Mouse (Mus musculus) kidney, postnatal 0 days (tissue): Measurements from ENCODE around the gene Slc20a1. TPM values are rescaled to one million over a fixed set of nuclear protein-coding genes. Genes with fewer than 3 reads are reported as not detected.
A peak's percentile ranks its signal among the peaks of the same experiment; 100 is the strongest.

ENCODE experiments used
- ATAC-seq: fragments of 200-750 bp; cut with Nextera tagmentation; replicated peaks from 2 replicates; pipeline ENCODE4 v1.8.0; 2017; ENCODE audit warnings: low read depth, moderate number of reproducible peaks, moderate TSS enrichment, moderate library complexity; ENCODE audit not compliant: low FRiP score
- DNase-seq: peaks from one replicate; pipeline ENCODE4 v3.0.0-alpha.2; 2016; ENCODE audit warnings: low spot score
- H3K27ac ChIP-seq: fragments of 300-500 bp; sonication (generic); 2 replicates; pipeline ENCODE4 v1.5.1; 2014; ENCODE audit warnings: mild to moderate bottlenecking
- H3K27me3 ChIP-seq: fragments of 300-500 bp; sonication (generic); 2 replicates; pipeline ENCODE4 v1.6.1; 2014; ENCODE audit warnings: low read length, mixed read lengths; ENCODE audit not compliant: insufficient read depth
- H3K36me3 ChIP-seq: fragments of 300-500 bp; sonication (generic); 2 replicates; pipeline ENCODE4 v1.6.1; 2014; ENCODE audit warnings: low read length, mixed read lengths; ENCODE audit not compliant: insufficient read depth
- H3K4me1 ChIP-seq: fragments of 300-500 bp; sonication (generic); replicated peaks from 2 replicates; pipeline ENCODE4 v1.6.1; 2014; ENCODE audit warnings: antibody characterized with exemption, low read length, mixed read lengths; ENCODE audit not compliant: insufficient read depth
- H3K4me2 ChIP-seq: fragments of 300-500 bp; sonication (generic); 2 replicates; pipeline ENCODE4 v1.6.1; 2014; ENCODE audit warnings: mild to moderate bottlenecking, low read length, moderate library complexity, mixed read lengths
- H3K4me3 ChIP-seq: fragments of 300-500 bp; sonication (generic); replicated peaks from 2 replicates; pipeline ENCODE4 v1.5.1; 2014; ENCODE audit warnings: low read depth, low read length
- H3K9ac ChIP-seq: fragments of 300-500 bp; sonication (generic); 2 replicates; pipeline ENCODE4 v1.6.1; 2014; ENCODE audit warnings: low read depth, low read length
- H3K9me3 ChIP-seq: fragments of 300-500 bp; sonication (generic); replicated peaks from 2 replicates; pipeline ENCODE4 v1.6.1; 2016; ENCODE audit warnings: low read length, inconsistent platforms, mixed read lengths
- CTCF ChIP-seq: IDR thresholded peaks from 2 replicates; pipeline ENCODE4 v1.5.1; 2016; ENCODE audit warnings: antibody characterized with exemption, low read depth, mild to moderate bottlenecking, moderate library complexity
- WGBS: fragments of 180-500 bp; shearing (Covaris S2); extraction: QIAGEN DNeasy Blood & Tissue Kit; methylation state at CpG from one replicate; pipeline ENCODE4 v1.1.7; 2014; 5-methylcytosine and 5-hydroxymethylcytosine counted together
- polyA plus RNA-seq: library from polyadenylated mRNA; unstranded; fragments of >200 nt; fragmentation: Nextera tagmentation; extraction: Ambion mirVana; gene quantifications from 2 replicates; pipeline ENCODE4 v1.2.1, GENCODE M21; 2015

Slc20a1 gene
- polyA plus RNA-seq, 1 experiment from 2014 or later = 12.4 TPM

DNA sequence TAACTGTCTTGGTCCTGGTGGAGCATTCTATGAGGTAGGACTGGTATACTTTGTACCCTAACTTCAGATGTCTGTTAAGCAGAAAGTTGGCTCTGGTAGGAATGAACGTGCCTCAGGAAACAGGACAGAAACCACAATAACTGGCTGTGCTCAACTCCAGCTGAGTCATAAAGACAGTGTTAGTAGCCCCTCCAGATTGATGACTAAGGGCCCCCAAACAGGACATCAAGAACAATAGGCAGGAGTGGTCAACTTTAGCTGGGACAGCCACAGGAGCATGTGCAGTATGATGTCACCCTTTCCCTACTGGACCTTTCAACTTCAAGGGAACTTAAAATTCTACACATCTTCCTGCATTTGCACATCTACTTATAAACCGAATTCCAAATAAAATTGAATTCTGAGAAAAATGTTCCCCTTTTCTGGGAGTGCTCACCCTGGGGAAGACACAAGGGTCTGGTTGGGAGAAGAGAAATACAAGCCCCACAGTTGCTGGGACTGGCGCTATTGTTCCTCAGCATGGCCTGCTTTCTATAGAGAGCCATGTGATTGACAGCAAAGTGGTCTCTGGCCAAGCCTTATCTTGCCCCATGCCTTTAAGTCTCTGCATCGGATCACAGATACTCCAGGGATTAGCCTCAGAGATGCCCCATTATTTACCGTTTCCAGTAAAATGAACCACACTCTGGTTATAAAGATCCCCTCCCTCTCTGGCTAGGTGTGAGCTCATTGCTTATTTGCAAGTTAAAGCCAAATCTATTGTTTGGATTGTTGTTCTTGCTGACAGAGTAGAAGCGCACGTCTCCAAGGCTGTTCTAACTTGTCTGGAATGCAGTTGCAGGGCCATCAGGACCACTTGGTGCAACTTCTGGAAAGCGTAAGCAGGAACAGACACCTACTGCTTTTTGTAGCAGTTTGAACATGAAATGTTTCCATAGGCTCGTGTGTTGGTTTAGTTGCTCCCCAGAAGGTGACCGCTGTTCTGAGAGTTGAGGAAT is 31.8 kb upstream of the Slc20a1 start:
- ATAC-seq = no peak
- Histone ChIP-seq H3K4me3 (no peak overlapping the region), H3K36me3 (no peaks in the 10 kb centered on the region), H3K4me2 (no peak overlapping the region), H3K9ac (no peak overlapping the region), H3K27me3 (no peaks in the 10 kb centered on the region), H3K4me1 (no peaks in the 10 kb centered on the region), H3K9me3 (no peaks in the 10 kb centered on the region), H3K27ac (peak overlapping the region; percentile 26; the same call in 1 of the 2 replicates)
- DNase-seq = peak; percentile 33
- TF ChIP-seq CTCF = no peak
- whole genome bisulfite sequencing = 67% methylated on average over 10 of the region's 10 CpGs

DNA sequence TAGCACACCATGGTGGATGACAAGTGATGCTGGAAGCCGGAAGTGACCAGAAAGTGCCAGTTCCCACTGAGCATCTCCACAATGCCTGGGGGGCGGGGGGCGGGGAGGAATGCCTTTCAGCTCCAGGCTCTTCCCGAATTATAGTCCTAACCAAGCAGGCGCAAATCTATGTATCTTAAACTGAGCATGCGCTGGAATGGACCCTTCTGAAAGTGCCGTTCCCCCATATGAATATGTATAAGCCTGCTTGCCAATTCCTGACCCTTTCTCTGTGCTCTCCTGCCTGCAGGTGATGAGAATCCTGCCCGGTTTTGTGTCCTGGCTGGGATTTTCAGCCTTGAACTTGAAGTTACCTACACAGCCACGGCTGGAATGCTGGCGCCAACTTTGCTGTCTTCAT is 25.2 kb upstream of the Slc20a1 start:
- 58% methylated on average over 10 of the region's 10 CpGs for WGBS
- no peak for TF ChIP-seq CTCF
- ATAC-seq = no peak
- H3K4me1 ChIP-seq = no peaks in the 10 kb centered on the region
- no peak for DNase-seq
- no peaks in the 10 kb centered on the region for H3K9me3 ChIP-seq
- no peaks in the 10 kb centered on the region for H3K27me3 ChIP-seq
- H3K36me3 ChIP-seq = no peaks in the 10 kb centered on the region
- H3K27ac ChIP-seq = no peak overlapping the region
- H3K4me2 ChIP-seq = no peak overlapping the region
- no peak overlapping the region for H3K9ac ChIP-seq
- no peak overlapping the region for H3K4me3 ChIP-seq

DNA sequence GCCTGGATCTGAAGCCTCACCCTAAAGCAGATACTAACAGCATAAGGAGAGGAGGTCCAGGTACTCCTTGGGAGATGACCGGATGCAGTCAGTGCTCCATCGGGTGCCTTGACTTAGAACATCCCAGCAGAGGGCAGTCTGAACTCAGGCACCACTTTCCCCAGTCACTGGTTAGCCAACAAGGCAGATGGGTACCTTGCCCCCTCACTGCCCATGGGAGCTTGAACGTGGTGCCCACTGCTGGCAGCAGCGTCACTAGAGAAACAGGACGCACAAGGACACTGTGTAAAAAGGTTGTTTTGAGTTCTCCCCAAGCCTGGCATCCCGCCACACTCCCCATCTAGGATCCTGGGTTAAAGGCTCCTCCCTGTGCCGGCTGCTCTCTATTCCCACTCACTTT is 24.1 kb upstream of the Slc20a1 start:
- H3K4me3 ChIP-seq = no peak overlapping the region
- ATAC-seq = 0 out of 2 replicates have a peak, but pooled peaks have one; percentile 52
- H3K9me3 ChIP-seq = no peaks in the 10 kb centered on the region
- H3K4me2 ChIP-seq = no peak overlapping the region
- H3K36me3 ChIP-seq = no peaks in the 10 kb centered on the region
- peak; percentile 84 for TF ChIP-seq CTCF
- H3K4me1 ChIP-seq = no peaks in the 10 kb centered on the region
- peak; percentile 75 for DNase-seq
- H3K27ac ChIP-seq = no peak overlapping the region
- H3K27me3 ChIP-seq = no peaks in the 10 kb centered on the region
- H3K9ac ChIP-seq = no peak overlapping the region
- 36% methylated on average over 7 of the region's 7 CpGs for WGBS

DNA sequence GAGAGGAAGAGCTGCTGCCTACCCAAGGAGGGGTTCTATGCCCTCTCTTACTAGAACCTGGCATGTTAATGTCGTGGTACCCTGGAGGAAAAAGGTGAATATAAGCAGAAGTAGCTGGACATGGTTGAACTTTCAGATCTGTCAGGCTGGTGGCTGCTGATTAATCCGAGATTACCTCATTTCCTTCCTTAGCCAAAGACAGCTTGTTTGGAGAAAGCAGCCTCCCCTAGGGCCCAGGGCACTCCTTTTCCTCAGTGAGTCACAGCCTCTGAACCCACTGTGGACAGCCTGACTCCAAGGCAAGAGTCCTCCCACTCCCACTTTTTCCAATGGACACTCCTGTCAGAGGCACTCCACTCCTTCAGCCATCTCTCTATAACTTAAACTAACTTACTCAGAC is 22.9 kb upstream of the Slc20a1 start:
- Histone ChIP-seq H3K27ac (no peak overlapping the region), H3K4me1 (no peaks in the 10 kb centered on the region), H3K4me2 (no peak overlapping the region), H3K4me3 (no peak overlapping the region), H3K9ac (no peak overlapping the region), H3K9me3 (no peaks in the 10 kb centered on the region), H3K36me3 (no peaks in the 10 kb centered on the region), H3K27me3 (no peaks in the 10 kb centered on the region)
- ATAC-seq = no peak
- WGBS = 42% methylated on average over 2 of the region's 2 CpGs
- peak; percentile 31 for DNase-seq
- no peak for TF ChIP-seq CTCF

DNA sequence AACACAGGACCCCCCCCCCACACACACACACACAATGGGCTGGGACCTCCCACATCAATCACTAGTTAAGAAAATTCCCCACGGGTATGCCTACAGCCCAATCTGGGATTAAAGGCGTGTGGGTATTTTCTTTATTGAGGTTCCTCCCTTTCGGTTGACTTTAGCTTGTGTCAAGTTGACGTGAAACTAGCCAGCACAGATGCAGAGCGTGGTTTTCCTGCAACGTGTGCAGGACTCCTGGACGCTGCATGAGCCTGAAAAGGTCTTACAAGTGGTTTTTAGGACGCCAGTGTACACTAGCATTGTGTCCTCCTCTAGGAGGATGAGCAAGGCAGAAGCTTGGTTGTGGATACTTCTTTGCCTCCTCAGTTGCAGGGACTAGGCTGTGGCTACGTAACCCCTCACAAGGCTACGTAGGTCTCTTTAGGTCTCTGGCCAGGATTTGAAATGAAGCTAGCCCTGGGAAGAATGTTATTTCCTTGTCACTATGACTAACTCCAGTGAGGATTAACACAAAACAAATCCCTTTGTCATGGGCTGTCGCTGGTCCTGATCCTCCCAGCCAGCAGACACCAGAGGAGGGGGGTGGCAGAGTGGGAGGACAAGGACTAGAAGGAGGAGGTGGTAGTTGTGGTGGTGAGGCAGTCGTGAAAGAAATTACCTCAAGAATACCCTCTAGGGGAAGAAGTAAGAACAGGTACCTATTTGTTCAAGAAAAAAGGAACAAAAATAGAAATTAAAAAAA is 21.7 kb upstream of the Slc20a1 start:
- no peak overlapping the region for H3K27ac ChIP-seq
- WGBS = 71% methylated on average over 12 of the region's 12 CpGs
- no peak for ATAC-seq
- H3K36me3 ChIP-seq = no peaks in the 10 kb centered on the region
- TF ChIP-seq CTCF = no peak
- no peaks in the 10 kb centered on the region for H3K4me1 ChIP-seq
- H3K9ac ChIP-seq = no peak overlapping the region
- no peak for DNase-seq
- H3K9me3 ChIP-seq = no peaks in the 10 kb centered on the region
- no peak overlapping the region for H3K4me2 ChIP-seq
- H3K27me3 ChIP-seq = no peaks in the 10 kb centered on the region
- H3K4me3 ChIP-seq = no peak overlapping the region

DNA sequence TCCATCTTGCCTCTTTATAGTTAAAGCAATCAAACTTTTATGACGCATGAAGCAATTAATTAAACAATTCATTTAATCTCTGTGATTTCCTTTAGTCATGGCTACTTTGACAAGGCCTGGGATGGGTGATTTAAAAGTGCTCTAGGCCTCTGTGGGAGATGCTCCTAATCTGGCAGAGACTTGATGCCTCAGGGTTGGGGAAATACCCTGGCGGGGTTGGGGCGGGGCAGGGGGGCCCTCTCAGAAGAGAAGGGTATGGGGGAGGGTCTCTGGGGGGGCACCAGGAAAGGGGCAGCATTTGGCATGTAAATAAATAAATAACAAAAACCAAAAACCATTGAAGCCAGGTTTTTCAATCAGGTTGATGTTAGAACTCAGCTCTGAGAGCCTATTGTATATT is 20.9 kb upstream of the Slc20a1 start:
- DNase-seq = no peak
- no peak for TF ChIP-seq CTCF
- Histone ChIP-seq H3K4me3 (no peak overlapping the region), H3K27ac (no peak overlapping the region), H3K4me1 (no peaks in the 10 kb centered on the region), H3K27me3 (no peaks in the 10 kb centered on the region), H3K4me2 (no peak overlapping the region), H3K9ac (no peak overlapping the region), H3K36me3 (no peaks in the 10 kb centered on the region), H3K9me3 (no peaks in the 10 kb centered on the region)
- WGBS = 59% methylated on average over 3 of the region's 3 CpGs
- ATAC-seq = no peak
